Mouse (Mus musculus): Measurements from ENCODE around the gene Cenpb. TPM values are rescaled to one million over a fixed set of nuclear protein-coding genes. Genes with fewer than 3 reads are reported as not detected.

The Cenpb gene
- total RNA-seq, 2 experiments from 2014 or later = 81.8 to 84.8 TPM

DNA sequence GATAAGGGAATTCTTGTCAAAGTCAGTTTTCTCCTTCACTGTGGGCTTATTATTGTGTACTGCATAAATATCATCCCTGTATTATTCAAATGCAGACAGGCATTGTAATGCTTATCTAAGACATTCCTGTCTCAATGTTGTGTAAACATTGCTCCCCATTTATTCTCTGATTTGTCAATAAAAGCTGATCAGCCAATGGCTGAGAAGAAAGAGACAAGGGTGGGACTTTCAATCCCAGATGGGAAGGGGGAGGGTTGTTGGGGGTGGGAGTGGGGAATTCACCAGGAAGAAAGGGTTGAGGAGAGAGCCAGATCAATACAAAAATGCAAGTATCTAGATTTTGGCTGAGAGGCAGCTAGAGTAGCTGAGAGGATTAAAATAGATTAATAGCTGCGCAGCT, 11.0 kb downstream of the Cenpb start:
- DNase-seq (ENCODE audit: low spot score in 2 of 2) = no peak

GRCm38 (mm10) chr2:131167984-131168383, 11.9 kb downstream of the Cenpb start:
- no peak for DNase-seq (ENCODE audit: low spot score in 2 of 2)

GRCm38 (mm10) chr2:131166172-131166571, 13.7 kb downstream of the Cenpb start:
- DNase-seq (ENCODE audit: low spot score in 2 of 2) = no peak

GRCm38 (mm10) chr2:131163924-131164323, 15.9 kb downstream of the Cenpb start:
- DNase-seq (ENCODE audit: low spot score in 2 of 2) = no peak

DNA sequence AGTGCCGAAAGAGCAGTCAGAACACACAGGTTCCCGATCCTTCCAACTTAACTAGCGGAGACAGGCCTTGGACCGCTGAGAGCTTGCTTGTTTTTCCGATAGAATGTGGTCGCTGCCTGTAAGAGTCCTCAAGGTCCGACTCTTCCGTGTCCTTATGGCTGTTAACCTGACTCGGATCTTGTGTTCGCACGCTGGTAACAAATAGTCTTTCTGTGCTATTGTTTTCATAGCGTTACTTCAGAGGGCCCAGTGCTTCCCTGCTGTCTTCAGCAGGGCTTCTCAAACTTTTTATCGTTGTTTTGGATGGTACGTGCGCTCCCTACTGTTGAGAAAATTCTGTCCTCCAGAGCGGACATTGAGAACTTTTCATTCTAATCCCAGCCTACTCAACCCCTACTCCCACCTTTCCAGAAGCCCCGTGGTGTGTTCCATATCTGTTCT, 19.2 kb downstream of the Cenpb start:
- DNase-seq (ENCODE audit: low spot score in 2 of 2) = no peak

DNA sequence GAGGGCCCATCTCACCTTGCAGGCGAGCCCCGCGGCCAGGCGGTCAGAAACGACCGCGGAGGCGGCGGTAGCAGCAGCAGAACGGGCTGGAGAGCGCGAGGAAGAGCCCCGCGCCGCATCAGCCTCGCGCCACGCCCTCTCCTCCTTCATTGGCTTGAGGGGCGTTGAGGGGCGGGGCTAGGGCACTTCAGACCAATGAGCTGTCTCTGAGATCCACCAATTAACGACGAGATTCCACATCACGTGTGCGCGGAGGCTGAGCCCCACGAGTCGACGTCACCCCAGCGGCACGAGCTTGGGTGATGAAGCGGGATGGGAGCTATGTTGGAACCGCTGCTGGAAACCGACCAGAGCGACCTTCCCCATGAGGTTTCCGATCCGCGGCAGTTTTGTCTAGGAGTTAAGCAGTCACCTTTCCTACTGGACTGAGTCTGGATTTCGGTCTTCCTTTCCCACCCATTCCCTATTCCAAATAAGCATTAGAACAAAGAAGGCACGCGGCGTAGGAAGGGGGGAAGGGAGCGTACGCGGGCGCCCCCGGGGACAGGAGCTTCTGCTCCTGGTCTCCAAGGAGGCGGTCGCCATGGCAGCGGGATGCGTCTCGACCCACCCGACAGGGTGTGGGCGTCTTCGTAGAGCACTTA, 19.8 kb downstream of the Cenpb start, which contains the start of gene 1700037H04Rik:
TSS of gene 1700037H04Rik (minus strand) at position 144 of the 644 bp plus-strand sequence.
- peak; percentile 75 to 86 for DNase-seq (ENCODE audit: low spot score in 2 of 2)

DNA sequence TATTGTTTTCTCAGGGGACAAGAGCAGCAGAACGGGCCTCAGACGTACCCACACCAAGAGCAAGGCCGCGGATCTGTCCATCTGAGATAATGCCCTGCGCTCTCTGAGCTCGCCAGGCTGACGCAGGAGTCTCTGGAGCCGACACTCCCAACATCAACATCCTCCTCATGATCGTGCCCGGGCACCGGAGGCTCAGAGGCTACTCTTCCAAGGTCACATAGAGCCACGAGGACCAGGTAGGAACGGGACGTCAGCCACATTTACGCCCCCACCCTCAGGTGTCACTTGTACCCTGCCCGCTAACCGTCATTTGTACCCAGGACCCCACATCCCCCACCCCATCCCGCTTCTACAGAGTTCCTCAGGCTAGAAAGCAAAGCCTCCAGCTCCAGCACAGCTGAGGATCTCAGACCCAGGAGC, 20.4 kb downstream of the Cenpb start:
- no peak for DNase-seq (ENCODE audit: low spot score in 2 of 2)

GRCm38 (mm10) chr2:131156987-131157386, 22.9 kb downstream of the Cenpb start:
- DNase-seq (ENCODE audit: low spot score in 2 of 2) = no peak

DNA sequence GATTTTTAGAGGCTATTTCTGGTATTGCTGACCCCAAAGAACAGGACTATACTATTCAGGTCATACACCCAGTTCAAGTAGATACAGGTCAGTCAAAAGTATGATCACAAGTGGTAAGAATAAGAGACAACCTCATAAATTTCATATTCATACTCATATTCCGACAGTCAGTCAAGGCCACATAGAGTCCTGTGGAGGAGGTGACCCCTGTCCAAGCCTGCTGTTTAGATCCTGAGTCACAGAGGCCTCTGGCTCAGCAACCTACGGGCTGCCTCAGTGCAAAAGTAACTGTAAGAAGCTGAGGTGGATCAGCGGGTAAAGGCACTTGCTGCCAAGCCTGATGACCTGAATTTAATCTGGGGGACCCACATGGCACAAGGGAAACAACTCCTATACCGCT, 25.8 kb downstream of the Cenpb start:
- no peak for DNase-seq (ENCODE audit: low spot score in 2 of 2)

GRCm38 (mm10) chr2:131152166-131152730, 27.6 kb downstream of the Cenpb start:
- DNase-seq (ENCODE audit: low spot score in 2 of 2) = no peak

DNA sequence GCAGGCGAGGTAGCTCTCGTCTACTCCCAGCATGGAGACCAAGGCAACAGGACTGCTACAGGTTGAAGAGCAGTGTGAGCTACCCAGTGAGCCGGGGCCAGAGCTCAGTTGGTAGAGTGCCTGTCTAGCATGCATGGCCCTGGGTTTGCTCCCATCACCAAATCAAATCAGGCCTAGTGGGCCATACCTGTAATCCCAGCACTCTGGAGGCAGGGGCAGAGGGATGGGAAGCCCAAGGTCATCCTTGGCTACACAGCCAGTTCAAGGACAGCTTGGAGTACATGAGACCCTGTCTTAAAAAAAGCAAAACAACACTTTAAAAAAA, 30.7 kb downstream of the Cenpb start:
- no peak for DNase-seq (ENCODE audit: low spot score in 2 of 2)

DNA sequence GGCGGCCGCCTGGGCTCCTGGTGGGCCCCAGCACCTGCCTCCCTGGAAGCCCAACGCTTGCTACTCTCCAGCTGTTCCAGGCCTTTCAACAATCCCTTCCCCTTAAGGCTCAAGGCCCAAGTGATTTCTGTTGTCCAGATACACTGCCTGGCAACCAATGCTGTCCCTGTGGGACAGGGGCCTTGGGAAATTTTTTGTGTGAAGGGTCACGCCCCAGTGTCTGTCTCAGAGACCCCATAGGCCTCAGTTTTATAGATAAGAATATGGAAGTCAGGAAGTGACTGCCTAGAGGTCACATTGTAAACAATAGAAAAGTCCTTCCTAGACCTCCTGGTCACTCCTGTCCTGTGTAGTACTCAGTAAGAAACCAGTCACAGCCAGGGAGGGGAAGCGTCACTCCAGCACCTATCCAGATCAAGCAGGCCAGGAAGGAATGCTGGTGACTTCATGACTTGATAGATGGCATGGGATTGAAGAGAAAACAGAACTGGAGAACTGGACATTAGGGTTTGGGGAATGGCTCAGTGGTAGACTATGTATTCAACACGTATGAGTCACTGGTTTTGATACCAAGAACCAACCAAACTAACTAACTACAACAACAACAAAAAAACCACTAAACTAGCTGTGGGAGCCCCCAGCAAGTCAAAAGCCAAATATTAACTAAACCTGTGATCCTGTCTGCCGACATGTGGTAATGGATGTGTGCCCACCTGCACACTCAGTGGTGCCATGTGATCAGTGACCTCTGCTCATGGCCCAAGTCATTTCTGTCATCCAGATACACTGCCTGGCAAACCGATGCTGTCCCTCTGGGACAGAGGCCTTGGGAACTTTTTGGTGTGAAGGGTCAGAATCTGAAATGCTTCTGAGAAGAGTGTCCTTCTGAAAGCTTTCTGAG, 31.3 kb downstream of the Cenpb start:
- DNase-seq (ENCODE audit: low spot score in 2 of 2) = no peak

DNA sequence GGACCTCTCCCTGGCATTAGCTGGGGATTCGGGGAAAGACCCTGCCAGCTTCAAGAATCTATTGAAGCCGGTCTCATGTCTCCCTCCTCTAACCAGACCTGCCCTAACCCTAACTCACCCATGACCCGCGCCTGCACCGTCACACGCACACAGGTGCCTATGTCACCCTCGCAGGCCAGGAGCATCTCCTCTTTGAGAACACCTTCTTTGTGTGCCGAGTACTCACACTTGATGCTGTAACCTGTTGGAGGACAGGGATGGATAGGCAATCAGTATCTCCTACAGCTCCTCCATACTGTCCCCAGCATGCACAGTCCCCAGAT, 32.9 kb downstream of the Cenpb start:
- DNase-seq (ENCODE audit: low spot score in 2 of 2) = no peak

DNA sequence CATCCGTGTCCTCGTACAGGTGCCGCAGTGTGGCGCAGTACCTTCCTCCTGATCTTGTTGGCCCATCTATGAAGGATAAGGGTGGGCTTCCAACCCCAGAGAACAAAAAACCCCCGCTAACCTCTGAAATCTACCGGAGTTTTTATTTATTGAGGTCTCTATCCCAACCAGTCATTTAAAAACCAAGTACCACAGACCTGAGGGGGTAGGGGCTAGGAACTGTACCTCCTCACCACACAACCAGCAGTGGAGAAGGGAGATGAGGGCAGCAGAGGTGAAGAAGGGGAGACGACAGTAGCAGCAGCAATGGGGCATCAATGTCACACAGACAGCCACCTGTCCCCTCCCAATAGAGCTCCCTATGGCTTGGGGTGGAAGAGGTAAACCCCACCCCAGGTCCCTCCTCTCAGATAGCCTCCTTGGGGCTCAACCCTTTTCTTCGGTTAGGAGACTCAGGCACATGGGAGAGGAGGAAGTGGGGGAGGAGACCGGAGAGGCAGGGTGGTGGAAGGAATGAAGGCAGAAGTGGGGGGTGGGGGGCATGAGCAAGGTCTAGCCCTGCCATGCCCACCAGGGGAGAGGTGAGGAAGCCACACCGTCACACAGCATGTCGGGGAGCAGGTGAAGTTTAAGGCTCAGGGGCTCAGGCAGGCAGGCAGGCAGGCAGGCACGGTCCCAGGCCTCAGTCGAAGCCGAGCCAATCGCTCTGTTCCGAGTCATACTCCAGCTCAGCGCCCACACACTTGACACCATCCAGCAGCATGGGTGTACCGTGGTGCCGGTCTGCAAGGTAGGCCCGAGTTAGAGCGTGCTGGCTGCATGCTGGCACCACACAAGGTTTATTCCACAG, 33.4 kb downstream of the Cenpb start:
- no peak for DNase-seq (ENCODE audit: low spot score in 2 of 2)

GRCm38 (mm10) chr2:131145536-131145935, 34.3 kb downstream of the Cenpb start:
- DNase-seq (ENCODE audit: low spot score in 2 of 2) = no peak

- DNase-seq (ENCODE audit: low spot score in 2 of 2) = no peak
Measured at GRCm38 (mm10) chr2:131145121-131145520, 34.7 kb downstream of the Cenpb start.

DNA sequence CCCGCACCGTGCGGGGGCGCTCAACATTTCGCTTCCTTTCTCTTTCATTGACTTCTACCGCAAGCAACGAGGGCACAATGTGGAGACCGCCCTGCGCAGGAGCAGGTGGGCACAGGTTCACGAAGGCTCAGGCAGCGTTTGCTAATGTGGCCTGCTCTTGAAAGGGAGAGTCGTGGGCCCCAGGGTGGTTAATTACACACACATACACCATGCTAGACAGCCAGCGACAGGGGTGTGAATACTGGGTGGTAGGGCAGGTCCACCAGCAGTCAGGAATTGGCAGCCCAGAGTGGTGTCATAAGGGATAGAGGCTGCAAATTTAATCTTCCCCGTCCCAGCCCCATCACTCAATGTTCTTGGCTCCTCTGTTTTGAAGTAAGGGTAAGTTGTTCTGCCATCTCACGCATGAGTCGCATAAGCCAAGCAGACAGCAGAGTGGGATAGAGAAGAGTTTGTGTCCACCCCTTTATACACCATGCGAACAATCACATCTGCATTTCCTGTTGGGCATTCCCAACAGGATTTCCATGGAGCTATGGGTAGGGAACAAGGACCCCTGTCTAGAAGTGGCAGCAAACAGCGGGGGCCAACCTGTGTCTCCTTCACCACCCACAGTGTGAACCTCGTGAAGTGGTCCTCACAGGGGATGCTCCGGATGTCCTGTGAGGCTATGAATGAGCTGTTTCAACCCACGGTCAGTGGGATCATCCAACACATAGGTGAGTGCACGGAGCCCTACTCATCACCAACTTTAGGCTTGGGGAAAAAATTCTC, 36.7 kb downstream of the Cenpb start:
- DNase-seq (ENCODE audit: low spot score in 2 of 2) = no peak

- DNase-seq (ENCODE audit: low spot score in 2 of 2) = peak; percentile 51 to 57
Measured at GRCm38 (mm10) chr2:131142592-131142991, 37.3 kb downstream of the Cenpb start.

DNA sequence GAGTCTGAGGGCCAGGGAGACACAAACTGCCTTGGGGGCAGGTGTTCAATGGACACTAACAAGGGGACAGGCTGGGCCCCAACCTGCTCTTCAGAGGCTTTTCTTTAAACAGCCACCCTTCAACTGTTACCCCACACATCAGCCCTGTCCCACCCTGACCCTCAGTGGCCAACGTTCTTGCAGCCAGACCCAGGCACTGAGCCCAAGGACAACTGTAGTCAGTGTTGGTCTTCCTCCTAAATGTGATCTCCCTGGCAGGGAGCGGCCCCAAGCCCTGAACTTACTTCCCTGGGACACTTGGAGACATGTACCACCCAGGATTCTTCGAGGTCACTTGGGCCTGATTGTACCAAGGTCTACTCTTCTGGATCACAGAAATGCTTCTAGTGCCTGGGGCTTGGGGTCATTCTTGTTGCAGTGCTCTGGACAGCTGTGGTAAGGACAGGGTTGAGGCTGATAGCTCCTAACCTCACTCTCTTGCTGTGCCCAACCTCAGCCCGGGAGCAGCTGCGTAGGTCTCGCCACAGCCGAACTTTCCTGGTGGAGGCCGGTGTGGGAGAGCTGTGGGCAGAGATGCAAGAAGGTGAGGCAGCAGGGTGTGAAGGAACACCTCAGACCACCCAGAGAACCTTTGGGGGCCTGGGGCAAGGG, 38.4 kb downstream of the Cenpb start:
- DNase-seq (ENCODE audit: low spot score in 2 of 2) = no peak

GRCm38 (mm10) chr2:131140533-131140905, 39.3 kb downstream of the Cenpb start:
- no peak for DNase-seq (ENCODE audit: low spot score in 2 of 2)

All from adrenal gland, postnatal 4 days (tissue).